Mouse (Mus musculus) layer of hippocampus, postnatal 36 days (tissue): ENCODE results near the gene 1810030O07Rik. TPM values are rescaled to one million over a fixed set of nuclear protein-coding genes. Genes with fewer than 3 reads are reported as not detected.
"Not testable (repeated sequence)": the region's sequence is repeated elsewhere in the genome, so short reads cannot be mapped to it uniquely, and the experiment has no call there.

ENCODE experiments used
- DNase-seq, 2 experiments: peaks; one replicate each; pipeline ENCODE4 v3.0.0; 2022
- total RNA-seq, 2 experiments: library from RNA; stranded (reverse); gene quantifications; 2 replicates each; pipeline ENCODE4 v1.2.3; 2021

Gene 1810030O07Rik
- 10 to 100 TPM; 18.0 to 20.9 TPM for total RNA-seq

DNA sequence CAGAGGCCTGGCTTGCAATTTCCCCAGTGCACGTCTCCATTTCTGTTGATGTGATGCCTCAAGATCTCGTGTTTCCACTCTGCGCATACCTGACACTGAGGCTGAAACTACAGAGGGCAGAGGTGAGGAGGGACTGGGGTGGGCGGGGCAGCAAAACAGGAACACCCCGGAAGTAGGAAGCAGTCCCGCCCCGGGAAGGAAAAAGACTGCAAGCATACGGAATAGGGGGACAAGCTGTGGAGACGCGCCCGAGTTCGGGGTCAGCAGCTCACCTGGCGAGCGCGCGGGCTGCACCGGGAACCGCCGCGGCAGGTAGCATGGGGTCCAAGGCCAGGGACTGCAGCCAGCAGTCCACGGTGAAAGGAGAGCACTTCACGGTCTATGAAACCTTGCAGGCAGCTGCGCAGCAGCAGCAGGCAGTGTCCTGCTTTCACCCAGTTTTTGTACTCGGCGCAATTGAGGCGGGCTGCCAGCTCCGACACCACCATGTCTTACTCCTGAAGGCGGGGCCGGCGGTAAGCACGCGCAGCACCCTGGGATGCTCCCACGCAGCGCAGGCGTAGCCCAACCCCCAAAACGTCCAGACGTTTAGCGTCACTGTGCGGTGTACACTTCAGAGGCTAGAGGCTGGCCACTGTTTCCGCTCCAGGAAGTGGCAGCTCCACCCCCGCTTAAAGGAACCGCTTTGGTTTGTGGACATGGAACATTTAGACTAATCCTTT is at the start of gene 1810030O07Rik:
1810030O07Rik (minus strand) TSS at position 615 of the 722 bp plus-strand sequence.
- peak; percentile 88 to 91 for DNase-seq

DNA sequence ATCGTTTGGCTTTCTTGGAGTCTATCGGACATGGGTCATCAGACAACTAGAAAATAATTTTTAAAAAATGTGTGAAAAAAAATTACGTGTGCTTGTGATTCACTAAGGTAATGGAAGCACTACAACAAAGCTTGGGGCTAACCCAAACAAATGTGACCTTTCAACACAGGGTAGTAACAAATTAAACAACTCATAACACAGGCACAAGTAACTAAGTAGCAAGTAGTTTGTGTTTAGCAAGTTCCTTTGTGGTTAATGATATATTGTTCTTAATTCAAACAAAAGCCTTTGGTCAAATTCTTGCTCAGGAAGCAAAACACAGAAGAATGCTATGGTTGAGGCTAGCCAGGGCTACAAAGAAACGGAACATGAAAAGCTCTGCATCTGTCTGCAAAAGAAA is 42.6 kb upstream of the 1810030O07Rik start:
- DNase-seq = no peak

DNA sequence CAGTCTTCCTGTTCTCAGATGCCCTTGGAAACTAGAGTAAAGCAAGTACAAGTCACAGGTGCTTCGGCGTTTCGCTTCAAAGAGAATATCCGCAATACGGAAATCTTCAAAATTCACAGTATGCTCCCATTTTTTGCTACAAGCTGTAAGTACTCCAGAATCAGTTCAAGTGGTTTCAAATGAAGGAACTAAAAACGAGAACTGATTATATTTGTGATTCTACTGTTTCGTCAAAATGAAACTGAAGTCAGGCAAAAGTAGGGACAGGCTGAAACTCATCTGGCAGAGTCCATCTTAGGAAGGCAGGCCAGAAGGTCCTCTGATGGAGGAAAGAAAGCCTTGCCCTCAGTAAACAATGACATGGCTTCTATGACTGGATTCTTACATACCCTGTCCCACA is 40.3 kb upstream of the 1810030O07Rik start:
- DNase-seq = no peak

DNA sequence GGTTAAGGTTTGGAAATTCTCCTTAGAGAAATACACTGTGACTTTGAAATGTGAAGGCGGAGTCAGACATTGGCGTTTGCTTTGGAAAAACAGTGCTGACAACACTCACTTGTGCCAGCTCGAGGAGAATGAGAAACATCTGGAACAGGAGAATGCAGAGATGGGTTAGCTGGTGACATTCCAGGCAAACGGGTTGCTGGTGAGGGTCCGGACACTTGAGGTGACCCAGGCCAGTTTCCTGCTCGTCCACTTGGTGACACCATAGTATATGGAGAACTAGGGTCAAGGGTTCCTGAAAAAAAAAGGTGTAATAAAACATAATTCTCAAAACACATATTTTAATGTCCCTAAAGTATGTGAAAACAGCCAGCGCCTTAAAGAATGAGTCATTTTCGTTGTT is 13.4 kb upstream of the 1810030O07Rik start:
- no peak for DNase-seq

DNA sequence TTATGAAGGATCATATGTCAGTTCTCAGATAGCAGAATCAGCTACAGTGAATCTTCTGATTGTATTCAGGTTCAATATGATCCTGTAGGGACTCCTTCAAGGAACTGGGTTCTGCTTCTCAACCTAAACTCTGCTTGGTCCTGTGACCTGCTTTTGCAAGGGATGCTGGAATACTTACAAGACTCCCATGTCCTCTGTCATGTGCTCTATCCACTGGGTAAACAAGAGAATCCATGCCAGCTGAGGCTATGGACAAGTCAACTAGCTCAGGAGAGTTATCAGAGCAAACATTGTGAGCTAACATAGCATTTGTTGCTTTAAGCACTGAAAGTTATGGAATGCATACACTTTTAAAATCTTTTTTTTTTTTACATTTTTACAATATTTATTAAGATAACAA is 12.6 kb upstream of the 1810030O07Rik start:
- no peak for DNase-seq

DNA sequence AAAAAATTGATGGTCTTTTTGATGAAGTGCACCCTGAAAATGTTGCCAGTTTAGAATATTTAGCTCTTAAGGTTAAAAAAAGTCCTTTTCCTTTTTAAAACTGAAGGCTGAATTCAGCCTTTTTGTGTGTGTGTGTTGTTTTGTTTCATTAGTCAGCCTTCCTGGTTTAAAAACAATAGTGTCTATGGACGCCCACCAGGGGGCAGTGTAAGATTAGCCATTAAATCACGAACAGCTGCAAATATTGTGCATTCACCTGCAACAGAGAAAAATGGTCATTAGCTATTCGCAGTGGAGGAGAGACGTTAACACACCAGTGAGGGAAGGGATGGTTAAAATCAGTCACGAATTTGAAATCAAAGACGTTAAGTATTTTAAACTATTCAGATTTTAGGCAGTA is 3.9 kb upstream of the 1810030O07Rik start:
- peak; percentile 13 to 59 for DNase-seq

DNA sequence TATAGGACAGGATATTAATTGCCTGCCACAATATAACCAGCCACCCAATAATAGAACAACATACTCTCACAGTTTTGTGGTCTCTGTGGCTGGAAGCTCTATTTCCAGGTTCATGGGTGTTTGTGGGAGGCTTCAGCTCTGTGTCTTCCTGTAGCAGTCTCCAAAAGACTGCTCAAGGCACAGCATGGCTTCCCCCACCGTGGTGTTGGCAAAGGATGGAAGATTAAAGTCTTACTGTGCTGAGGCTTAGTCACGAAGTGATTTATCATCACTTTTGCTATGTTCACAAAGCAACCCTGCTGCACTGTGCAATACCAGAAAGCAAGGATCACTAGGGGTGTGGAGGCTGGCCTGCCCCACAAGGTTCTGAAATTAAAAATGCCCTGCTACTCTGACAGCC is 19.6 kb downstream of the 1810030O07Rik start:
- no peak for DNase-seq

DNA sequence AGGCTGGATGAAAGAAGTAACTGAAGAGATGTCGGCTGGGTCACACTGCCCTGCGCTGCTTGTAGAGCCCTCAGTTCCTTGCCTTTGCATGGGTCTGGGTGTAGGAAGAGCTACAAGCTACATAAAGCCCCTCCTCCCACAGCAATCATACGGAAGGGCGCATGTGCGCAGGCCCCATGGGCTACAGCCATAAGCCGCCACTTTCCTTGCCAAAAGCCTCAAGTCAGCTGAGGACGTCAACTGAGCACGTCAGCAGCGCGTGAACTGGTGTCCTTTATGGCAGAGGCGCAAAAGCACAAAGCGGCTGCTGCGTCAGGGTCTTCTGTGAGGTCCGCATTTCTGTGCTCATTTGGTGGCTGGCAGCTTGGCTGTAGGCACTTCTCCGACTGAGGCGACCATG is 21.6 kb downstream of the 1810030O07Rik start:
- no peak for DNase-seq

DNA sequence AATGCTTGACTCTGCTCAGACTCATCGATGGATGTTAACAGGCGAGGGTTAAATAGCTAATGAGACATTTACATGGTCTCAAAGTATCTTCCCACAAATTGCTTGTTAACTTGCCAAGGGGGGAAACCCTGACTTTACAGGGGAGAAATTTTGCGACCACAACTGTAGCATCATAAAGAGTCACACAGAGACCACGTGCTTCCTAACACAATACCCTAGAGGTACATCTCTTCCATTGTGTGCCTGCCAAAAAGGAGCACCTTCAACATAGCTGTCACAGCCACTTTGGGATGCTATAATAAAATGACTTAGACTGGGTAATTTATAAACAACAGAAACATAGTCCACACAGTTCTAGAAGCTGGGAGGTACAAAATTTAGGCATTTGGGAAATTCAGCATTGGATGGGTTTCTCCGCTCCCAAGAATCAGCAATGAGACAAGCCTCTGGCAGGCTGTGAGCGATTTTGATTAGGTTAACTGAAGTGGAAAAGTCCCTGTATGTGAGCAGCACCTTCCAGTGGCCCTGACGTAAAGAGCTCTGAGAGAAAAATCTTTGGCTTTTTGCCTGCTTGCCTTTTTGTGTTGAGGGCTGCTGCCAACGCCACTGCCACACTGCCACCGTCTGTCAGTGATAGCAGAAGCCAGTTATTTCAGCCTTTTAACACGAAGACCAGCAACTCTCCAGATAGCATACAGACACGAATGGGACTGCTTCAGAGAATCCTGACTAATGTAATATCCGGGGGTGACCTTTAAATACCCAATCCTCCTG is 27.8 kb downstream of the 1810030O07Rik start:
- DNase-seq = peak; percentile 6 to 7

DNA sequence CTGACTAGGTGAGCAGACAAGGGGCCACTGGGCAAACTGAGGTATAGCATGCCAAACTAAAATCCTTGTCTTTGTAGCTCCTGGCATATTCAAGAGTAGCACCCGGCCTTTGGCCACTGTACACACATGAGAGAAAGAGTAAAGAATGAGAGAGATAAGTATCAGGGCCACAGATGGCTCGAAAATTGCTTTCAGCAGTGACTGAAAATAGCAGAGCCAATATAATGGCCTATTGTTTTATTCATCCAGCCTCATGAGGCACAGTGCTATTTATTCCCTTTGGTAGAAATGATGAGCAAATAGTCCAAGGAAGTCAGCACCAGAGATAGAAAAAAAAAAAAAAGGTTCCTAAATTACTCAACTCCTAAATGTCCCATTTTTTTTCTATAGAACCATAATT is 28.5 kb downstream of the 1810030O07Rik start:
- DNase-seq = no peak

DNA sequence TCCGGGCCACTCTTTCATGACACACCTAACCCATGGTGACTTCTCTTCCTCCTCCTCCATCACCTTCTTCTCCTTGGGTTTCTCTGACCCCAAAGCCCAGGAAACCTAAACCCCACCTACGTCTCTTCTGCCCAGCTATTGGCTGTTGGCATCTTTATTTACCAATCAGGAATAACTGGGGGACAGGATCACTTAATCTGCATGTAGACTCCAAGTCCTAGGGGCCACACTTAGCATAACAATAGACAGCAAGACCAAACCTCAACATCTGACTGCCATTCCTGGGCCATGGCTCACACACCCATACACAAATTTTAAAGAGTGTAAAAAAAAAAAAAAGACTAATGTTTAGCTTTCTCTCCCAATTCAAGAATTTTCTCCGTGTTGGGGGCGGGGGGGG is 48.3 kb downstream of the 1810030O07Rik start:
- DNase-seq = no peak

DNA sequence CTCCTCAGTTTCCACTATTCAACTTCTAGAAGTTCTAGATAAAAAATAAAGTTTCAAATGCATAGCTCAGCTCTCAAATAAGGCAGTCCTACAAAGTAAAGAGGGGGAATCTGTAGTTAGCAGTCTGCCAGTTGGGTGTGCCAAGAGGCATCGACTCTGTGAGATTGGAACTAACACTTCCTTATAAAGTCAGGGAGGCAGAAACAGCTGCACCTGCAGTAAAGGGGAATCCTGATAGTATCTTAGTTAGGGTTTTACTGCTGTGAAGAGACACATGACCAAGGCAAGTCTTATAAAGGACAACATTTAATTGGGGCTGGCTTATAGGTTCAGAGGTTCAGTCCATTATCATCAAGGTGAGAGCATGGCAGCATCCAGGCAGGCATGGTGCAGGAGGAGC is 61.1 kb downstream of the 1810030O07Rik start:
- not testable (repeated sequence) for DNase-seq

DNA sequence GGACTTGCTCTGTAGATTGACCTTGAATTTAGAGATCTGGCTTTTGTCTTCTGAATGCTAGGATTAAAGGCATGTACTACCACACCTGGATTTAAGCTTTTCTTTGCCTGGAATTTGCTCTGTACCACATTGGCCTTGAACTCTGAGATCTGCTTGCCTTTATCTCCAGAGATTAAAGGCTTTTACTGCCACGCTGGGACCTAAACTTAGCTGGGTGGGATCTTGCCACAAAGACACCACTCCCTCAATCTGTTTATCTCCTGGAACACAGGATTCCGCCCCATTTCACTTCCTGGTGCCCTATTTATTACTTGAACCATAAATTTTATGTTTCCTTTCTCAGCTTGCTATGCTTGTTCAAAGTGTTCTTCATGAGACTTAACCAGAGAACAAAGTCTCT is 62.3 kb downstream of the 1810030O07Rik start:
- no peak for DNase-seq

DNA sequence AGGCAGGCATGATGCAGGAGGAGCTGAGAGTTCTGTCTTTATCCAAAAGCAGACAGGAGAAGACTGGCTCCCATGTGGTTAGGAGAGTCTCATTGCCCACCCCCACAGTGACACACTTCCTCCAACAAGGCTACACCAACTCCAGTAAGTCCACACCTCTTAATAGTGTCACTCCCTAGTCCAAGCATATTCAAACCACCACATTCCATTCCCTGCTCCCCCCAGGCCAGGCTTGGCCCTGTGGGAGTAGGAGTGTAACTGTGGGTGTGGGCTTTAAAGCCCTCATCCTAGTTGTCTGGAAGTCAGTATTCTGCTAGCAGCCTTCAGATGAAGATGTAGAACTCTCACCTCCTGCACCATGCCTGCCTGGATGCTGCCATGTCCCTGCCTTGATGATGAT is 62.9 kb downstream of the 1810030O07Rik start:
- not testable (repeated sequence) for DNase-seq

Other genes starting within 250 kb of the 1810030O07Rik start
- gene Atp6ap2, start 85.9 kb downstream of the 1810030O07Rik start, total RNA-seq = 100 to 1,000 TPM; 180 to 214 TPM
- gene Med14, start 88.4 kb upstream of the 1810030O07Rik start, total RNA-seq = 10 to 100 TPM; 73.5 to 79.1 TPM